Mouse (Mus musculus) hindbrain, embryonic 12.5 days (tissue): ENCODE measurements around the gene Cntnap2. TPM values are rescaled to one million over a fixed set of nuclear protein-coding genes. Genes with fewer than 3 reads are reported as not detected.
"Not testable (repeated sequence)": the region's sequence is repeated elsewhere in the genome, so short reads cannot be mapped to it uniquely, and the experiment has no call there.

Experiments
- ATAC-seq: fragments of 200-750 bp; cut with Nextera tagmentation; 2 replicates; pipeline ENCODE4 v1.8.0; 2017; ENCODE audit warnings: moderate TSS enrichment; ENCODE audit not compliant: low FRiP score
- H3K27ac ChIP-seq: fragments of 300-500 bp; sonication (generic); 2 replicates; pipeline ENCODE4 v1.5.1; 2016; ENCODE audit warnings: mild to moderate bottlenecking
- H3K27me3 ChIP-seq: fragments of 300-500 bp; sonication (generic); 2 replicates; pipeline ENCODE4 v1.6.1; 2016; ENCODE audit warnings: mild to moderate bottlenecking
- H3K36me3 ChIP-seq: fragments of 300-500 bp; sonication (generic); 2 replicates; pipeline ENCODE4 v1.6.1; 2016; ENCODE audit warnings: mild to moderate bottlenecking
- H3K4me1 ChIP-seq: fragments of 300-500 bp; sonication (generic); 2 replicates; pipeline ENCODE4 v1.6.1; 2016
- H3K4me2 ChIP-seq: fragments of 300-500 bp; sonication (generic); replicated peaks from 2 replicates; pipeline ENCODE4 v1.6.1; 2016; ENCODE audit warnings: mild to moderate bottlenecking
- H3K4me3 ChIP-seq: fragments of 300-500 bp; sonication (generic); 2 replicates; pipeline ENCODE4 v1.5.1; 2016; ENCODE audit warnings: mild to moderate bottlenecking
- H3K9ac ChIP-seq: fragments of 300-500 bp; sonication (generic); 2 replicates; pipeline ENCODE4 v1.6.1; 2016; ENCODE audit warnings: mild to moderate bottlenecking, moderate library complexity
- H3K9me3 ChIP-seq: fragments of 300-500 bp; sonication (generic); replicated peaks from 2 replicates; pipeline ENCODE4 v1.6.1; 2016; ENCODE audit warnings: mild to moderate bottlenecking
- WGBS: fragments of 180-500 bp; shearing (Covaris S2); methylation state at CpG from one replicate; pipeline ENCODE4 v1.1.7; 2016; 5-methylcytosine and 5-hydroxymethylcytosine counted together
- polyA plus RNA-seq: library from polyadenylated mRNA; unstranded; fragments of >200 nt; fragmentation: Nextera tagmentation; extraction: Ambion mirVana; gene quantifications from 2 replicates; pipeline ENCODE4 v1.2.1, GENCODE M21; 2016

Cntnap2 gene
- polyA plus RNA-seq, 1 experiment from 2014 or later, result 25.7 TPM

- no peak overlapping the region for H3K9ac ChIP-seq
These were observed 2208.1 kb downstream of the Cntnap2 start for GRCm38 (mm10) chr6:47267236-47267635.

DNA sequence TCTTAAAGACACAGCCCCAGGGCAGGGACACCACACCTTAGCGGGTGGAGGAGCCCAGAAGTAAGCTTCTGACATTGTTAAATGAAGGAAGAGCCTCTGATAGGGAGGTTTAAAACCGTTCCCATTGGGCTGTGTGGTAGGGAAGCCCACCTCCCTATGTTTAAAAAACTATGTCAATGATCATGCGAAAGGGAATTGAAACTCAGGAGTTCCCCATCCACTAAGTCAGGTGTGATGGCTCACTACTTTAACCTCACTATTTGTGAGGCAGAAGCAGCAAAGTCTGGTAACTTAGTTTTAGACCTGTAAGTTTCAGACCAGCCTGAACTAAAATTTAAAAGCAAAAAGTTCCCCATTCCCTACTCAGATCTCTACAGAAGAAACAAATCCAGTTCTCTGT lies 2210.3 kb downstream of the Cntnap2 start:
- H3K36me3 ChIP-seq, result no peaks in the 10 kb centered on the region
- ATAC-seq, result no peak
- no peak overlapping the region for H3K4me2 ChIP-seq
- peaks cover 8% of the 10 kb centered on the region for H3K4me1 ChIP-seq
- H3K4me3 ChIP-seq, result no peak overlapping the region
- no peak overlapping the region for H3K9ac ChIP-seq
- no peak overlapping the region for H3K27ac ChIP-seq
- no peaks in the 10 kb centered on the region for H3K9me3 ChIP-seq
- H3K27me3 ChIP-seq, result no peaks in the 10 kb centered on the region
- 87% methylated on average over 3 of the region's 3 CpGs for WGBS

More at GRCm38 (mm10) chr6:47267236-47267635, 2208.1 kb downstream of the Cntnap2 start:
- H3K36me3 ChIP-seq, result no peaks in the 10 kb centered on the region
- H3K27ac ChIP-seq, result no peak overlapping the region
- peaks cover 2% of the 10 kb centered on the region; the same call in 1 of the 2 replicates for H3K4me1 ChIP-seq
- no peaks in the 10 kb centered on the region for H3K9me3 ChIP-seq
- no peak for ATAC-seq
- no peak overlapping the region for H3K4me3 ChIP-seq
- H3K4me2 ChIP-seq, result no peak overlapping the region
- 53% methylated on average over 3 of the region's 3 CpGs for WGBS
- no peaks in the 10 kb centered on the region for H3K27me3 ChIP-seq

DNA sequence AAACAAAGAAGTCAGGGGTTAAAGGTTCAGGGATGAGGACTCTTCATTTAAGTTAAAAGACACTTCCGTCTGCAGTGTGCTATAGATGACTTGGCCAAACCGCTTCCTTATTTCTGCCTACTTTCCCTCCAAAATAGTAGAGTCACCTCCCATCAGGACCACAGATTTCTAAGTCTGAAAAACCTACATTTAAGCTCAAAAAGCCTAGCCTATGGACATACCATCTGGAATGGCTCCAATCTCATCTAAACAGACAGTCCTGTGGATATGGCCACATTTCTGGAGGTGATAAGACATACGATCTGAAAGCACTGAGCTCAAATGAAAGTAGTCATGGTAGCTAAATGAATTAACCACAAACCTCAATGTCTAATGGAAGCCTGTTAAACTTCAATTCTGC lies 2212.4 kb downstream of the Cntnap2 start:
- H3K4me2 ChIP-seq, result no peak overlapping the region
- ATAC-seq, result no peak
- no peak overlapping the region for H3K9ac ChIP-seq
- no peaks in the 10 kb centered on the region for H3K27me3 ChIP-seq
- H3K4me1 ChIP-seq, result peaks cover 10% of the 10 kb centered on the region
- no peaks in the 10 kb centered on the region for H3K9me3 ChIP-seq
- no peak overlapping the region for H3K27ac ChIP-seq
- 89% methylated on average over 3 of the region's 3 CpGs for WGBS
- H3K4me3 ChIP-seq, result no peak overlapping the region
- no peaks in the 10 kb centered on the region for H3K36me3 ChIP-seq

GRCm38 (mm10) chr6:47272606-47273575 lies 2213.7 kb downstream of the Cntnap2 start:
- 34% methylated on average over 8 of the region's 8 CpGs for WGBS
- Histone ChIP-seq H3K4me3 (no peak overlapping the region), H3K27me3 (no peaks in the 10 kb centered on the region), H3K4me1 (peaks cover 10% of the 10 kb centered on the region), H3K36me3 (no peaks in the 10 kb centered on the region), H3K4me2 (no peak overlapping the region), H3K27ac (peak overlapping the region; percentile 64), H3K9ac (no peak overlapping the region), H3K9me3 (no peaks in the 10 kb centered on the region)
- peak; percentile 41; the same call in 1 of the 2 replicates for ATAC-seq

- Histone ChIP-seq H3K27ac (no peak overlapping the region), H3K4me3 (no peak overlapping the region), H3K4me1 (peaks cover 20% of the 10 kb centered on the region), H3K4me2 (no peak overlapping the region), H3K9me3 (no peaks in the 10 kb centered on the region), H3K27me3 (no peaks in the 10 kb centered on the region), H3K36me3 (no peaks in the 10 kb centered on the region), H3K9ac (no peak overlapping the region)
- ATAC-seq, result no peak
- WGBS, result 15% methylated on average over 2 of the region's 2 CpGs
These were observed 2215.9 kb downstream of the Cntnap2 start for GRCm38 (mm10) chr6:47275065-47275464.

GRCm38 (mm10) chr6:47279183-47279582 lies 2220.0 kb downstream of the Cntnap2 start:
- no peak overlapping the region for H3K9ac ChIP-seq
- no peaks in the 10 kb centered on the region for H3K27me3 ChIP-seq
- WGBS, result 0% methylated on average over 1 of the region's 1 CpGs
- H3K4me1 ChIP-seq, result peaks cover 14% of the 10 kb centered on the region
- no peak overlapping the region for H3K4me3 ChIP-seq
- 0 out of 2 replicates have a peak overlapping the region, but pooled peaks have one; percentile 30 for H3K27ac ChIP-seq
- ATAC-seq, result peak; percentile 84
- no peaks in the 10 kb centered on the region for H3K36me3 ChIP-seq
- no peak overlapping the region for H3K4me2 ChIP-seq
- no peaks in the 10 kb centered on the region for H3K9me3 ChIP-seq

GRCm38 (mm10) chr6:47281584-47281983 lies 2222.4 kb downstream of the Cntnap2 start:
- no peak overlapping the region for H3K4me2 ChIP-seq
- no peak overlapping the region for H3K4me3 ChIP-seq
- no peaks in the 10 kb centered on the region for H3K27me3 ChIP-seq
- peaks cover 18% of the 10 kb centered on the region for H3K4me1 ChIP-seq
- H3K9ac ChIP-seq, result no peak overlapping the region
- no peak for ATAC-seq
- H3K36me3 ChIP-seq, result no peaks in the 10 kb centered on the region
- H3K27ac ChIP-seq, result no peak overlapping the region
- H3K9me3 ChIP-seq, result no peaks in the 10 kb centered on the region

DNA sequence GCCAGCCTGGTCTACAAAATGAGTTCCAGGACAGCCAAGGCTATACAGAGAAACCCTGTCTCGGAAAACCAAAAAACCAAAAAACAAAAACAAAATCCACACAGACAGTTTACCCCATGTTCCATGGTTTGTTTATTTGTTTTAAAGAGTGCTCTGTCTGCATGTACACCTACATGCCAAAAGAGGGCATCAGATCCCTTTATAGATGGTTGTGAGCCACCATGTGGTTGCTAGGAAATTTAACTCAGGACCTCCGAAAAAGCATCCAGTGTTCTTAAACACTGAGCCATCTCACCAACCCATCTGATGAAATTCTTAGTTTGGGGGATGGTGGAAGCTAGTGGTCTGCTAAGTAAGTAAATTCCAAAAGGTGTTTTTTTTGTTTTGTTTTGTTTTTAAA lies 2225.6 kb downstream of the Cntnap2 start:
- no peak overlapping the region for H3K9ac ChIP-seq
- no peak overlapping the region for H3K4me3 ChIP-seq
- no peak overlapping the region for H3K27ac ChIP-seq
- no peaks in the 10 kb centered on the region for H3K27me3 ChIP-seq
- no peaks in the 10 kb centered on the region for H3K9me3 ChIP-seq
- 68% methylated on average over 2 of the region's 2 CpGs for WGBS
- no peak overlapping the region for H3K4me2 ChIP-seq
- peaks cover 8% of the 10 kb centered on the region for H3K4me1 ChIP-seq
- no peak for ATAC-seq
- H3K36me3 ChIP-seq, result no peaks in the 10 kb centered on the region

- Histone ChIP-seq H3K4me3 (no peak overlapping the region), H3K9ac (no peak overlapping the region), H3K27ac (no peak overlapping the region), H3K4me1 (peaks cover 8% of the 10 kb centered on the region), H3K36me3 (no peaks in the 10 kb centered on the region), H3K4me2 (no peak overlapping the region), H3K27me3 (no peaks in the 10 kb centered on the region), H3K9me3 (no peaks in the 10 kb centered on the region)
- WGBS, result 70% methylated on average over 1 of the region's 1 CpGs
- peak; percentile 36; the same call in 1 of the 2 replicates for ATAC-seq
These were observed 2226.6 kb downstream of the Cntnap2 start for GRCm38 (mm10) chr6:47285742-47286141.

DNA sequence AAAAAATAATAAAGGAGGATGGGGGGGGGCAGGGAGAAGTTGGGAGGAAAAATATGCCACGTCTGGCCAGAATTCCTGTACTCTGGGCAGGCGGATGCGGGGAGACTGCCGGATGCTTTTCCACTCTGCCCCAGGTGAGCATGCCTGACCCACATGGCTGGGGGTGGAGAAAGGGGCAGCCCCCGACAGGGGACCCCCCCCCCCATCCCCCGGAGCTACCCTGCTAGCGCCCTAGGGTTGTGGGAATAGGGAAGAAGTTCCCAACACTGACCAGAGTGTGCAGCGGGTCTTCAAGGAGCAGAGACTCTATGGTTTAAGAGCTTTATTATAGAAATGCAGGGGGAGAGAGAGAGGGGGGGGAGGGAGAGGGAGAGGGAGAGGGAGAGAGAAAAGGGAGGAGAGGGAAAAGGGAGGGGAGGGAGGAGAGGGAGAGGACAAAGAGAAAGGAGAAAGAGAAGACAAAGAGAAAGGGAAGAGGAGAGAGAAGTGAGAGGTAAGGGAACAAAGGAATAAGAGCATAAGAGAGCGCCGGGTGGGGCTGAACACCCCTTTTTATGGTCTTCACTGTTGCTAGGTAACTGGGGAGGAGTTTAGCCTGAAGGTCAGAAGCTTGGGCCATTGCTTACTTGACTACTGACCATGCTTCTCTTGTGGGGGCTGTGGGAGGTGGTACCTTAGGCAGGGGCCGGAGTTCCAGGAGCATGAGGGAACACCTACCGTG lies 2227.2 kb downstream of the Cntnap2 start:
- H3K36me3 ChIP-seq, H3K27me3 ChIP-seq, H3K9ac ChIP-seq, H3K27ac ChIP-seq, H3K9me3 ChIP-seq, H3K4me1 ChIP-seq, H3K4me3 ChIP-seq, H3K4me2 ChIP-seq: not testable (repeated sequence)
- 48% methylated on average over 12 of the region's 12 CpGs for WGBS
- ATAC-seq, result peak; percentile 48

DNA sequence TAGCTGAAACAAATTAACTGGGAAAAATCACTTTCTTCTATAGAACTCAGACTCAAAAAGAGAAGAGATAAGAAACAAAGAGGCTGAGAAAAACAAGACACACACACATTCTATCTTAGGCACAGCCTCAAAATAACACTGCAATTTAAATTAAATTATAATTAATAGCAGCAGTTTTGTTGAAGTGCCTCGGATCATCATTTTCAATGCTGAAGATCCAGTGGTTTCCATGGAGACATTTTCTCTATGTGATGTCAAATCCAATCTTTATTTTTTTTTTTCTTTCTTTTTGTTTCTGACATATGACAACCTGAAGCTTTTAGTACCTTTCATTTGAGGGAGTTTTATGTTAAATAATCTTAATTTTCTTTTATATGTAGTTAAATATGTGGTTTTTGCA lies 2228.6 kb downstream of the Cntnap2 start:
- peaks cover 8% of the 10 kb centered on the region for H3K4me1 ChIP-seq
- H3K4me2 ChIP-seq, result no peak overlapping the region
- no peaks in the 10 kb centered on the region for H3K36me3 ChIP-seq
- no peaks in the 10 kb centered on the region for H3K9me3 ChIP-seq
- no peak overlapping the region for H3K9ac ChIP-seq
- ATAC-seq, result no peak
- H3K27ac ChIP-seq, result peak overlapping the region; percentile 14; the same call in 1 of the 2 replicates
- H3K4me3 ChIP-seq, result no peak overlapping the region
- WGBS, result 65% methylated on average over 1 of the region's 1 CpGs
- no peaks in the 10 kb centered on the region for H3K27me3 ChIP-seq

DNA sequence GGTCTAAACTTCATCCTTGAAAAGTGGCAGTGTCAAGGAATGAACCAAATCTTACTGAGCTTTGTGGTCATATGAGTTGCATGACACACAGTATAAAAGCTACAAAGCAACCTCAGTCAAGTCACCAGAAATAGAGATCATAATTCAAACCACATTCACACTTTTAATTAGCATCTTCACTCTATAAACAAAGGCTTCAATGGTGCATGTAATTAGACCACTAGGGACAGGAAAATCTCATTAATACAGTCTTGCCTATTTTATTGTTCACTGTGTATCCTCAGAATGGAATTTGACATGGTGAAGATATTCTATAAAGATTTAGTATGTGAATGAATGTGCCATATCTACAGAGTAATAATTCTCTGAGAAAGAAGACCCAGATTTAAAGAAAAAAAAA lies 2232.8 kb downstream of the Cntnap2 start:
- H3K4me3 ChIP-seq, result no peak overlapping the region
- no peak overlapping the region for H3K27ac ChIP-seq
- H3K9me3 ChIP-seq, result no peaks in the 10 kb centered on the region
- ATAC-seq, result peak; percentile 66
- no peaks in the 10 kb centered on the region for H3K27me3 ChIP-seq
- H3K9ac ChIP-seq, result no peak overlapping the region
- no peak overlapping the region for H3K4me2 ChIP-seq
- H3K36me3 ChIP-seq, result no peaks in the 10 kb centered on the region
- H3K4me1 ChIP-seq, result no peaks in the 10 kb centered on the region
